Mouse (Mus musculus): Measurements from ENCODE around the gene Zmynd12.

DNA sequence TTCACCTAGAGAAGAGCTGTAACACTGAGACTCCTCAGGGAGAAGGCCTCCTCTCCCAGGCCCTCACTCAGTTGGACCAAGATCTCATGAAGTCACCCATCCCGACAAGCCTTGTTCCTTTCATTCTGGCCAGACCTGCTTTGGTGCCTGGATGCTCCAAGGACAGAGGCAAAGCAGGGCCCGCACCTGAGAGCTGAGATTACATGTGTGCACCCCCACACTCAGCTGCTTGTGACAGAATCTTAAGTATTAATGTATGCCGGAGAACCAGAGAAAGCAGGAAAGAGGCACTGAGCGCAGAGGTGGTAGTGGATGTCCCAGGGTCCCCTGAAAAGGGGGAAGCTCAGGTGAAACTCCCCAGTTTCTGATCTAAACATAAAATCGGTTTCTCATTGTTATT lies 30.5 kb downstream of the Zmynd12 start:
- TF ChIP-seq GATA1 (IDR thresholded peaks at IDR 0.05; ENCODE audit: low read length) (no peak), TAL1 (IDR thresholded peaks at IDR 0.05; ENCODE audit: low read length) (no peak)

All from erythroblast, embryonic 14.5 days (primary cell).